Mouse (Mus musculus) intestine, embryonic 16.5 days (tissue): ENCODE measurements at regions not wholly inside any gene's neighbourhood (a gene's known extent, or its start where the extent isn't known, plus 50 kb on each side); places are given as distances from the start of the nearest gene placed in this dataset.

Experiments
- ATAC-seq: fragments of 200-750 bp; cut with Nextera tagmentation; 2 replicates; pipeline ENCODE4 v1.8.0; 2017; ENCODE audit warnings: moderate TSS enrichment, moderate library complexity
- H3K27ac ChIP-seq: fragments of 300-500 bp; sonication (generic); 2 replicates; pipeline ENCODE4 v1.5.1; 2014; ENCODE audit warnings: mild to moderate bottlenecking, low read length
- H3K27me3 ChIP-seq: fragments of 300-500 bp; sonication (generic); replicated peaks from 2 replicates; pipeline ENCODE4 v1.6.1; 2014; ENCODE audit warnings: low read length, control low read depth, mixed read lengths; ENCODE audit not compliant: control insufficient read depth, insufficient read depth
- H3K36me3 ChIP-seq: fragments of 300-500 bp; sonication (generic); 2 replicates; pipeline ENCODE4 v1.6.1; 2014; ENCODE audit warnings: low read length, control low read depth; ENCODE audit not compliant: control insufficient read depth, insufficient read depth
- H3K4me1 ChIP-seq: fragments of 300-500 bp; sonication (generic); 2 replicates; pipeline ENCODE4 v1.6.1; 2014; ENCODE audit warnings: low read length, control low read depth, mixed read lengths; ENCODE audit not compliant: control insufficient read depth, insufficient read depth
- H3K4me2 ChIP-seq: fragments of 300-500 bp; sonication (generic); 2 replicates; pipeline ENCODE4 v1.6.1; 2014; ENCODE audit warnings: low read depth, low read length, control low read depth
- H3K4me3 ChIP-seq: fragments of 300-500 bp; sonication (generic); 2 replicates; pipeline ENCODE4 v1.5.1; 2014; ENCODE audit warnings: mild to moderate bottlenecking, low read length
- H3K9ac ChIP-seq: fragments of 300-500 bp; sonication (generic); 2 replicates; pipeline ENCODE4 v1.6.1; 2014; ENCODE audit warnings: low read depth, low read length
- H3K9me3 ChIP-seq: fragments of 300-500 bp; sonication (generic); 2 replicates; pipeline ENCODE4 v1.6.1; 2016; ENCODE audit warnings: low read length, control low read depth; ENCODE audit not compliant: control insufficient read depth
- WGBS: fragments of 180-500 bp; shearing (Covaris S2); extraction: QIAGEN DNeasy Blood & Tissue Kit; methylation state at CpG from one replicate; pipeline ENCODE4 v1.1.7; 2014; 5-methylcytosine and 5-hydroxymethylcytosine counted together

GRCm38 (mm10) chr12:14301676-14302365 is 150.0 kb upstream of the Fam84a start:
- no peaks in the 10 kb centered on the region for H3K9me3 ChIP-seq
- H3K27ac ChIP-seq: no peak overlapping the region
- no peaks in the 10 kb centered on the region for H3K27me3 ChIP-seq
- H3K4me3 ChIP-seq: no peak overlapping the region
- ATAC-seq: peak; percentile 74
- no peak overlapping the region for H3K4me2 ChIP-seq
- H3K36me3 ChIP-seq: no peaks in the 10 kb centered on the region
- no peaks in the 10 kb centered on the region for H3K4me1 ChIP-seq
- 38% methylated on average over 2 of the region's 2 CpGs for WGBS
- no peak overlapping the region for H3K9ac ChIP-seq

GRCm38 (mm10) chr12:14292083-14292482 is 140.2 kb upstream of the Fam84a start:
- Histone ChIP-seq H3K4me2 (no peak overlapping the region), H3K27me3 (no peaks in the 10 kb centered on the region), H3K4me1 (no peaks in the 10 kb centered on the region), H3K4me3 (no peak overlapping the region), H3K9ac (no peak overlapping the region), H3K9me3 (no peaks in the 10 kb centered on the region), H3K36me3 (no peaks in the 10 kb centered on the region), H3K27ac (no peak overlapping the region)
- 71% methylated on average over 3 of the region's 3 CpGs for WGBS
- no peak for ATAC-seq

GRCm38 (mm10) chr12:14287657-14288056 is 135.8 kb upstream of the Fam84a start:
- ATAC-seq: no peak
- Histone ChIP-seq H3K4me1 (no peaks in the 10 kb centered on the region), H3K4me2 (no peak overlapping the region), H3K9me3 (no peaks in the 10 kb centered on the region), H3K27me3 (no peaks in the 10 kb centered on the region), H3K36me3 (no peaks in the 10 kb centered on the region), H3K27ac (no peak overlapping the region), H3K9ac (no peak overlapping the region), H3K4me3 (no peak overlapping the region)
- WGBS: 95% methylated on average over 2 of the region's 2 CpGs

- Histone ChIP-seq H3K27me3 (no peaks in the 10 kb centered on the region), H3K4me1 (no peaks in the 10 kb centered on the region), H3K27ac (no peak overlapping the region), H3K36me3 (no peaks in the 10 kb centered on the region), H3K4me3 (no peak overlapping the region), H3K9me3 (no peaks in the 10 kb centered on the region), H3K9ac (no peak overlapping the region), H3K4me2 (no peak overlapping the region)
- ATAC-seq: no peak
- 81% methylated on average over 1 of the region's 1 CpGs for WGBS
Observed at GRCm38 (mm10) chr12:14286676-14287075, 134.8 kb upstream of the Fam84a start.

GRCm38 (mm10) chr12:14285870-14286535 is 134.1 kb upstream of the Fam84a start:
- Histone ChIP-seq H3K36me3 (no peaks in the 10 kb centered on the region), H3K27ac (no peak overlapping the region), H3K4me1 (no peaks in the 10 kb centered on the region), H3K9me3 (no peaks in the 10 kb centered on the region), H3K27me3 (no peaks in the 10 kb centered on the region), H3K4me3 (no peak overlapping the region), H3K9ac (no peak overlapping the region), H3K4me2 (no peak overlapping the region)
- WGBS: 69% methylated on average over 2 of the region's 2 CpGs
- ATAC-seq: peak; percentile 88

GRCm38 (mm10) chr12:14283106-14283692 is 131.3 kb upstream of the Fam84a start:
- Histone ChIP-seq H3K4me1 (no peaks in the 10 kb centered on the region), H3K36me3 (no peaks in the 10 kb centered on the region), H3K4me3 (no peak overlapping the region), H3K27ac (no peak overlapping the region), H3K4me2 (no peak overlapping the region), H3K9me3 (no peaks in the 10 kb centered on the region), H3K27me3 (no peaks in the 10 kb centered on the region), H3K9ac (no peak overlapping the region)
- ATAC-seq: no peak
- WGBS: 52% methylated on average over 4 of the region's 4 CpGs

GRCm38 (mm10) chr12:14275265-14275664 is 123.4 kb upstream of the Fam84a start:
- H3K4me1 ChIP-seq: no peaks in the 10 kb centered on the region
- no peaks in the 10 kb centered on the region for H3K27me3 ChIP-seq
- H3K36me3 ChIP-seq: no peaks in the 10 kb centered on the region
- H3K4me2 ChIP-seq: no peak overlapping the region
- H3K9ac ChIP-seq: no peak overlapping the region
- H3K4me3 ChIP-seq: no peak overlapping the region
- ATAC-seq: no peak
- H3K9me3 ChIP-seq: no peaks in the 10 kb centered on the region
- no peak overlapping the region for H3K27ac ChIP-seq

- no peak for ATAC-seq
- Histone ChIP-seq H3K4me1 (no peaks in the 10 kb centered on the region), H3K27ac (no peak overlapping the region), H3K4me3 (no peak overlapping the region), H3K36me3 (no peaks in the 10 kb centered on the region), H3K4me2 (no peak overlapping the region), H3K9ac (no peak overlapping the region), H3K27me3 (no peaks in the 10 kb centered on the region), H3K9me3 (no peaks in the 10 kb centered on the region)
- WGBS: 90% methylated on average over 5 of the region's 5 CpGs
Observed at GRCm38 (mm10) chr12:14274796-14275195, 122.9 kb upstream of the Fam84a start.

GRCm38 (mm10) chr12:14271216-14271615 is 119.4 kb upstream of the Fam84a start:
- Histone ChIP-seq H3K9me3 (no peaks in the 10 kb centered on the region), H3K4me3 (no peak overlapping the region), H3K36me3 (no peaks in the 10 kb centered on the region), H3K27ac (no peak overlapping the region), H3K27me3 (no peaks in the 10 kb centered on the region), H3K9ac (no peak overlapping the region), H3K4me1 (no peaks in the 10 kb centered on the region), H3K4me2 (no peak overlapping the region)
- ATAC-seq: no peak
